ENCODE assay signal across 18 mouse cellular contexts in genomic region chr11:65740390-65740789, GRCm38 (mm10). TPM values are rescaled to one million over a fixed set of nuclear protein-coding genes. Genes with fewer than 3 reads are reported as not detected.
A peak's percentile ranks its signal among the peaks of the same experiment; 100 is the strongest.
DNase-seq lines count a peak whose midpoint lies in the region; ATAC-seq and TF ChIP-seq lines count a peak whose summit lies in the region.
"Had no signal": no experiment of that assay in that cellular context is flagged by ENCODE, and none has a peak within 500 bp of the region (broad histone marks: within the 10 kb centered on the region; RNA-seq: fewer than 3 reads in every experiment).

No protein-coding gene starts in this region.

- TF ChIP-seq EP300 in liver, embryonic 14.5 days (IDR thresholded peaks at IDR 0.05; ENCODE audit: low read depth): no peak

- WGBS in midbrain, embryonic 11.5 days: 86% methylated on average over 2 of the region's 2 CpGs
- 87% methylated on average over 2 of the region's 2 CpGs for WGBS in midbrain, embryonic 15.5 days
- WGBS in liver, embryonic 14.5 days (ENCODE audit: insufficient replicate concordance): 39% methylated on average over 2 of the region's 2 CpGs
- 35% methylated on average over 2 of the region's 2 CpGs for WGBS in small intestine, adult 2 months

- TF ChIP-seq POLR2A in small intestine, adult 2 months (IDR thresholded peaks at IDR 0.05; ENCODE audit: low read depth, low read length): no peak

- H3K36me3 ChIP-seq in midbrain, embryonic 11.5 days (ENCODE audit: control insufficient read depth, insufficient read depth, low read length): no peaks in the 10 kb centered on the region
- H3K36me3 ChIP-seq in midbrain, embryonic 15.5 days (replicated peaks): no peaks in the 10 kb centered on the region
- H3K36me3 ChIP-seq in liver, embryonic 14.5 days (replicated peaks; ENCODE audit: control insufficient read depth, insufficient read depth, low read depth): no peaks in the 10 kb centered on the region
- H3K36me3 ChIP-seq in small intestine, adult 2 months (ENCODE audit: control insufficient read depth, insufficient read depth, low read length): no peaks in the 10 kb centered on the region; the same call in 1 of the 2 replicates
- H3K36me3 ChIP-seq: embryonic facial prominence, embryonic 12.5 days; forebrain, embryonic 12.5 days; neural tube, embryonic 12.5 days had no signal

- H3K27ac ChIP-seq in midbrain, embryonic 11.5 days (ENCODE audit: low read depth, low read length): no peak overlapping the region
- no peak overlapping the region for H3K27ac ChIP-seq in midbrain, embryonic 15.5 days
- peak overlapping the region; percentile 67 for H3K27ac ChIP-seq in liver, embryonic 14.5 days
- H3K27ac ChIP-seq in small intestine, adult 2 months (ENCODE audit: insufficient read depth, low read depth, low read length): peak overlapping the region; percentile 73
- H3K27ac ChIP-seq: embryonic facial prominence, embryonic 12.5 days; forebrain, embryonic 12.5 days; neural tube, embryonic 12.5 days had no signal

- H3K4me3 ChIP-seq in midbrain, embryonic 11.5 days (ENCODE audit: low read depth, low read length): no peak overlapping the region
- H3K4me3 ChIP-seq in midbrain, embryonic 15.5 days: no peak overlapping the region
- H3K4me3 ChIP-seq in liver, embryonic 14.5 days (ENCODE audit: insufficient read depth in 1 of 2, low read depth in 2 of 2, low read length in 2 of 2): no peak overlapping the region
- H3K4me3 ChIP-seq in small intestine, adult 2 months (ENCODE audit: low read depth, low read length): no peak overlapping the region
- H3K4me3 ChIP-seq: embryonic facial prominence, embryonic 12.5 days; forebrain, embryonic 12.5 days; neural tube, embryonic 12.5 days had no signal

- no peak for TF ChIP-seq CTCF in liver, embryonic 14.5 days (IDR thresholded peaks at IDR 0.05; ENCODE audit: low read depth)
- TF ChIP-seq CTCF in small intestine, adult 2 months (IDR thresholded peaks at IDR 0.05; ENCODE audit: extremely low read depth, insufficient read length, insufficient replicate concordance, low read depth, low read length): no peak

- H3K4me2 ChIP-seq in midbrain, embryonic 11.5 days: no peak overlapping the region
- no peak overlapping the region for H3K4me2 ChIP-seq in midbrain, embryonic 15.5 days
- peak overlapping the region; percentile 55 for H3K4me2 ChIP-seq in liver, embryonic 14.5 days (ENCODE audit: low read depth)
- H3K4me2 ChIP-seq: embryonic facial prominence, embryonic 12.5 days; forebrain, embryonic 12.5 days; neural tube, embryonic 12.5 days had no signal

- H3K9me3 ChIP-seq in midbrain, embryonic 11.5 days (ENCODE audit: control insufficient read depth, low read length): no peaks in the 10 kb centered on the region
- no peaks in the 10 kb centered on the region for H3K9me3 ChIP-seq in midbrain, embryonic 15.5 days
- H3K9me3 ChIP-seq in liver, embryonic 14.5 days (ENCODE audit: control insufficient read depth, low read length): no peaks in the 10 kb centered on the region
- H3K9me3 ChIP-seq: embryonic facial prominence, embryonic 12.5 days; forebrain, embryonic 12.5 days; neural tube, embryonic 12.5 days had no signal

- H3K27me3 ChIP-seq in midbrain, embryonic 11.5 days (ENCODE audit: control insufficient read depth, insufficient read depth, low read length): no peaks in the 10 kb centered on the region
- no peaks in the 10 kb centered on the region for H3K27me3 ChIP-seq in midbrain, embryonic 15.5 days (replicated peaks)
- no peaks in the 10 kb centered on the region for H3K27me3 ChIP-seq in liver, embryonic 14.5 days (ENCODE audit: control insufficient read depth, insufficient read depth, low read length)
- no peaks in the 10 kb centered on the region for H3K27me3 ChIP-seq in small intestine, adult 2 months (ENCODE audit: control insufficient read depth, insufficient read depth, low read length)
- H3K27me3 ChIP-seq: embryonic facial prominence, embryonic 12.5 days; forebrain, embryonic 12.5 days; neural tube, embryonic 12.5 days; Patski had no signal

- DNase-seq in midbrain, embryonic 11.5 days (ENCODE audit: low spot score, missing footprints): peak; percentile 26
- DNase-seq in fat pad, adult 2 months (ENCODE audit: extremely low read depth, low read depth, low spot score): peak; percentile 39
- no peak for DNase-seq in liver, embryonic 14.5 days (ENCODE audit: low read depth in 3 of 3, low spot score in 3 of 3)
- no peak for DNase-seq in embryo, embryonic 11 days
- DNase-seq in heart, adult 8-10 months (ENCODE audit: low spot score): no peak
- DNase-seq in B cell, adult 2 months: no peak
- DNase-seq: cerebellum, postnatal 25 days; kidney, adult 9 months; lung, postnatal 4 days; midbrain, embryonic 14.5 days; right cerebral cortex, postnatal 25 days had no signal

- no peak for ATAC-seq in midbrain, embryonic 11.5 days (ENCODE audit: low FRiP score)
- no peak for ATAC-seq in midbrain, embryonic 15.5 days (replicated peaks)
- ATAC-seq in liver, embryonic 14.5 days (ENCODE audit: insufficient read depth): peak; percentile 59; the same call in 1 of the 2 replicates
- ATAC-seq: hindbrain, embryonic 16.5 days; Patski had no signal

- no peak overlapping the region for H3K9ac ChIP-seq in midbrain, embryonic 11.5 days (ENCODE audit: low read length)
- no peak overlapping the region for H3K9ac ChIP-seq in midbrain, embryonic 15.5 days
- no peak overlapping the region for H3K9ac ChIP-seq in liver, embryonic 14.5 days (replicated peaks)
- H3K9ac ChIP-seq: embryonic facial prominence, embryonic 12.5 days; forebrain, embryonic 12.5 days; neural tube, embryonic 12.5 days had no signal

- no peaks in the 10 kb centered on the region for H3K4me1 ChIP-seq in midbrain, embryonic 11.5 days (ENCODE audit: control insufficient read depth, insufficient read depth, low read length)
- peaks cover 4% of the 10 kb centered on the region for H3K4me1 ChIP-seq in midbrain, embryonic 15.5 days
- H3K4me1 ChIP-seq in liver, embryonic 14.5 days (replicated peaks; ENCODE audit: control insufficient read depth in 2 of 2, insufficient read depth in 2 of 2, low read length in 1 of 2): peaks cover 14 to 16% of the 10 kb centered on the region in 2 experiments
- H3K4me1 ChIP-seq in small intestine, adult 2 months (ENCODE audit: control insufficient read depth, insufficient read depth, insufficient read length, low read length): peaks cover 11% of the 10 kb centered on the region; the same call in 1 of the 2 replicates
- H3K4me1 ChIP-seq: embryonic facial prominence, embryonic 12.5 days; forebrain, embryonic 12.5 days; neural tube, embryonic 12.5 days had no signal

RNA-seq across cellular contexts. Expression of gene Map2k4, which starts 47.7 kb away (rescaled TPM):
- 85.2 and 86.8 TPM in 2 replicates for polyA plus RNA-seq in midbrain, embryonic 11.5 days (2014; fragmentation: Nextera tagmentation; extraction: Ambion mirVana)
- 96.0 and 98.1 TPM in 2 replicates for polyA plus RNA-seq in midbrain, embryonic 15.5 days (2015; fragmentation: Nextera tagmentation; extraction: Ambion mirVana)
- polyA plus RNA-seq in liver, embryonic 14.5 days (2012; rRNA removed): 12.7 and 15.8 TPM in 2 replicates
- 37.0 and 40.6 TPM in 2 replicates for polyA plus RNA-seq in liver, embryonic 14.5 days (2014; fragmentation: Nextera tagmentation; extraction: Ambion mirVana)
- 5.6 and 13.6 TPM in 2 replicates for polyA plus RNA-seq in small intestine, adult 2 months (2012; rRNA removed)
- total RNA-seq in heart, adult 8-10 months (2022): 10 to 100 TPM; 41.7 to 47.0 (median 44.6) TPM

Comparison
In these comparisons a context has a peak if more than half of its experiments do, and no peak if none do; other contexts are left out.
1. DNase-seq: peak in midbrain, embryonic 11.5 days (single experiment) and fat pad, adult 2 months (single experiment); none in liver, embryonic 14.5 days (0 of 3), embryo, embryonic 11 days (single experiment), heart, adult 8-10 months (single experiment) and B cell, adult 2 months (0 of 2).
2. H3K27ac ChIP-seq: peak in liver, embryonic 14.5 days (single experiment) and small intestine, adult 2 months (single experiment); none in midbrain, embryonic 11.5 days (single experiment) and midbrain, embryonic 15.5 days (single experiment).